Mouse (Mus musculus): ENCODE measurements at regions not wholly inside any gene's neighbourhood (a gene's known extent, or its start where the extent isn't known, plus 50 kb on each side); places are given as distances from the start of the nearest gene placed in this dataset.
"Not testable (repeated sequence)": the region's sequence is repeated elsewhere in the genome, so short reads cannot be mapped to it uniquely, and the experiment has no call there.

GRCm38 (mm10) chr10:22581300-22581699 lies 63.5 kb upstream of the Slc2a12 start:
- TF ChIP-seq KAT2A (conservative IDR thresholded peaks at IDR 0.05; ENCODE audit: low read depth, low read length); EP300 (IDR thresholded peaks at IDR 0.05; ENCODE audit: low read depth in 1 of 2, low read length in 2 of 2); CHD2 (IDR thresholded peaks at IDR 0.05; ENCODE audit: low read length); USF1 (IDR thresholded peaks at IDR 0.05; ENCODE audit: low read depth, low read length); POLR2A (IDR thresholded peaks at IDR 0.05; ENCODE audit: control insufficient read depth in 1 of 2, insufficient read depth in 1 of 2, low read depth in 1 of 2, low read length in 2 of 2, poor library complexity in 1 of 2); HCFC1 (IDR thresholded peaks at IDR 0.05; ENCODE audit: low read depth, low read length); ZMIZ1 (IDR thresholded peaks at IDR 0.05; ENCODE audit: low read depth, low read length); POLR2AphosphoS5 (IDR thresholded peaks at IDR 0.05; ENCODE audit: borderline replicate concordance, low read depth, low read length); GATA1 (IDR thresholded peaks at IDR 0.05; ENCODE audit: low read depth, low read length); CTCF (IDR thresholded peaks at IDR 0.05 in 2 of 3, conservative IDR thresholded peaks at IDR 0.05 in 1 of 3; ENCODE audit: control insufficient read depth in 1 of 3, insufficient read depth in 1 of 3, low read depth in 2 of 3, low read length in 3 of 3, poor library complexity in 1 of 3, severe bottlenecking in 1 of 3): not testable (repeated sequence)

Measured in MEL (cell line).